ENCODE assay signal across 10 mouse cellular contexts in the genomic region with DNA sequence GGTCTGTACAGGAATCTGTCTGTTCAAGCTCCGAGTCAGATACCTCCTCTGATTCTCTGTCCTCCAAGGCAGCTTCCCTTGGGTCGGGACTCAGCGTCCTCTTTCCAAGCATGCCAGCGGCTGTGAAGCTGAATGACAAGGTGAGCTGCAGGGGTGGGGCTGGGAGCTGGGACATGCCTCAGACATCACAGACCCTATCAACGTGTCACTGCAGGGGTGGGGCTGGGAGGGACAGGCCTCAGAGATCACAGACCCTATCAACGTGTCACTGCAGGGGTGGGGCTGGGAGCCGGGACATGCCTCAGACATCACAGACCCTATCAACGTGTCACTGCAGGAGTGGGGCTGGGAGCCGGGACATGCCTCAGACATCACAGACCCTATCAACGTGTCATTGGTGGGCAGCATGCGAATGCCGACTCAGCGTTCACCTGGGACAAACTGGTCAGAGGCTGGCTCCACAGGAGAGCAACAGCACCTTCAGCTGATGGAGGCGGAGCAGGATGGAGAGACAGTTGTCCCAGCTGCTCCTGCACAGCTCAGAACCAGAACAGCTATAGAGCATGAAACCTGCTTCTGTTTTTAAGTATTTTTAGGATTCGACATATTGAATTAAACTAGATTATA.
"Had no signal": no experiment of that assay in that cellular context is flagged by ENCODE, and none has a peak within 500 bp of the region (broad histone marks: within the 10 kb centered on the region; RNA-seq: fewer than 3 reads in every experiment).

No protein-coding gene starts in this region.

- H3K4me1 ChIP-seq: midbrain, embryonic 13.5 days had no signal

- H3K4me2 ChIP-seq: liver, embryonic 13.5 days; lung, embryonic 15.5 days; midbrain, embryonic 13.5 days had no signal

- H3K4me3 ChIP-seq: limb, embryonic 10.5 days; liver, embryonic 13.5 days; lung, embryonic 15.5 days; midbrain, embryonic 13.5 days had no signal

- H3K27ac ChIP-seq: limb, embryonic 10.5 days; liver, embryonic 13.5 days; lung, embryonic 15.5 days; midbrain, embryonic 13.5 days had no signal

- H3K27me3 ChIP-seq: liver, embryonic 13.5 days; lung, embryonic 15.5 days; midbrain, embryonic 13.5 days had no signal

- DNase-seq: kidney, adult 9 months; kidney, postnatal 14 days; liver, embryonic 13.5 days; liver, postnatal 0 days; right cerebral cortex, postnatal 14 days; thymus, adult 18-20 months; thymus, postnatal 14 days had no signal

- ATAC-seq: liver, postnatal 0 days; midbrain, embryonic 13.5 days had no signal

- H3K9ac ChIP-seq: liver, embryonic 13.5 days; liver, postnatal 0 days; lung, embryonic 15.5 days; midbrain, embryonic 13.5 days had no signal
